Mouse (Mus musculus): Measurements from ENCODE around the gene Anxa9.

- TF ChIP-seq CTCF (IDR thresholded peaks at IDR 0.05; ENCODE audit: extremely low read depth, insufficient read depth, insufficient read length, insufficient replicate concordance) (no peak), POLR2A (IDR thresholded peaks at IDR 0.05; ENCODE audit: low read depth, low read length) (no peak)
Measured at GRCm38 (mm10) chr3:95293537-95293936, 13.4 kb downstream of the Anxa9 start.

Data from spleen, adult 2 months (tissue).